Mouse (Mus musculus): ENCODE results near the gene Fancg. TPM values are rescaled to one million over a fixed set of nuclear protein-coding genes. Genes with fewer than 3 reads are reported as not detected.
A peak's percentile ranks its signal among the peaks of the same experiment; 100 is the strongest.

The Fancg gene
- polyA plus RNA-seq, 1 experiment from 2014 or later, result 22.8 TPM

GRCm38 (mm10) chr4:43031237-43031995, 21.1 kb upstream of the Fancg start, which contains the start of gene Stoml2:
Stoml2 (minus strand) TSS chr4:43031710.
- H3K4me3 ChIP-seq (replicated peaks), result peak within 1 kb of the TSS; percentile 88
- no peaks in the 10 kb centered on the region for H3K9me3 ChIP-seq (replicated peaks)
- H3K9ac ChIP-seq (replicated peaks), result peak within 1 kb of the TSS; percentile 89
- H3K27ac ChIP-seq (replicated peaks), result peak within 1 kb of the TSS; percentile 93
- ATAC-seq (ENCODE audit: low FRiP score), result peak; percentile 95
- H3K27me3 ChIP-seq (replicated peaks), result no peaks in the 10 kb centered on the region
- WGBS, result under 1% methylated on average over 38 of the region's 38 CpGs
- peaks cover 25% of the 10 kb centered on the region for H3K4me1 ChIP-seq
- peaks cover 61% of the 10 kb centered on the region for H3K36me3 ChIP-seq
- peak within 1 kb of the TSS; percentile 83 for H3K4me2 ChIP-seq

- H3K4me3 ChIP-seq (replicated peaks), result peak overlapping the region; percentile 88
- peaks cover 25% of the 10 kb centered on the region for H3K4me1 ChIP-seq
- H3K4me2 ChIP-seq, result peak overlapping the region; percentile 83
- peak overlapping the region; percentile 89 for H3K9ac ChIP-seq (replicated peaks)
- WGBS, result under 1% methylated on average over 28 of the region's 28 CpGs
- H3K36me3 ChIP-seq, result peaks cover 55% of the 10 kb centered on the region
- H3K27me3 ChIP-seq (replicated peaks), result no peaks in the 10 kb centered on the region
- peak overlapping the region; percentile 93 for H3K27ac ChIP-seq (replicated peaks)
- no peaks in the 10 kb centered on the region for H3K9me3 ChIP-seq (replicated peaks)
- peak; percentile 40 for ATAC-seq (ENCODE audit: low FRiP score)
These were observed 20.5 kb upstream of the Fancg start for GRCm38 (mm10) chr4:43030780-43031230.

GRCm38 (mm10) chr4:43030352-43030751, 20.0 kb upstream of the Fancg start:
- peaks cover 25% of the 10 kb centered on the region for H3K4me1 ChIP-seq
- H3K27ac ChIP-seq (replicated peaks), result peak overlapping the region; percentile 93
- ATAC-seq (ENCODE audit: low FRiP score), result no peak
- H3K27me3 ChIP-seq (replicated peaks), result no peaks in the 10 kb centered on the region
- no peaks in the 10 kb centered on the region for H3K9me3 ChIP-seq (replicated peaks)
- H3K4me2 ChIP-seq, result peak overlapping the region; percentile 83
- H3K36me3 ChIP-seq, result peaks cover 51% of the 10 kb centered on the region
- H3K4me3 ChIP-seq (replicated peaks), result peak overlapping the region; percentile 88
- peak overlapping the region; percentile 89 for H3K9ac ChIP-seq (replicated peaks)
- 66% methylated on average over 9 of the region's 9 CpGs for WGBS

- H3K27ac ChIP-seq (replicated peaks), result no peak overlapping the region
- H3K36me3 ChIP-seq, result peaks cover 45% of the 10 kb centered on the region
- no peaks in the 10 kb centered on the region for H3K27me3 ChIP-seq (replicated peaks)
- peaks cover 30% of the 10 kb centered on the region for H3K4me1 ChIP-seq
- no peak for ATAC-seq (ENCODE audit: low FRiP score)
- no peaks in the 10 kb centered on the region for H3K9me3 ChIP-seq (replicated peaks)
- H3K9ac ChIP-seq (replicated peaks), result no peak overlapping the region
- 97% methylated on average over 9 of the region's 9 CpGs for WGBS
- peak overlapping the region; percentile 88; the same call in 1 of the 2 replicates for H3K4me3 ChIP-seq (replicated peaks)
- H3K4me2 ChIP-seq, result peak overlapping the region; percentile 83
These were observed 19.4 kb upstream of the Fancg start for GRCm38 (mm10) chr4:43029749-43030148.

- Histone ChIP-seq H3K4me3 (replicated peaks) (no peak overlapping the region), H3K27me3 (replicated peaks) (no peaks in the 10 kb centered on the region), H3K36me3 (peaks cover 39% of the 10 kb centered on the region), H3K4me2 (no peak overlapping the region), H3K27ac (replicated peaks) (no peak overlapping the region), H3K4me1 (peaks cover 37% of the 10 kb centered on the region), H3K9me3 (replicated peaks) (no peaks in the 10 kb centered on the region), H3K9ac (replicated peaks) (no peak overlapping the region)
- WGBS, result 96% methylated on average over 7 of the region's 7 CpGs
- ATAC-seq (ENCODE audit: low FRiP score), result no peak
These were observed 18.8 kb upstream of the Fancg start for GRCm38 (mm10) chr4:43029121-43029520.

GRCm38 (mm10) chr4:43025084-43025960, 15.0 kb upstream of the Fancg start, which contains the start of gene Pigo:
Pigo (minus strand) TSS chr4:43025819.
- no peaks in the 10 kb centered on the region for H3K27me3 ChIP-seq (replicated peaks)
- peak within 1 kb of the TSS; percentile 75 for H3K4me2 ChIP-seq
- peak; percentile 92 for ATAC-seq (ENCODE audit: low FRiP score)
- H3K9ac ChIP-seq (replicated peaks), result peak within 1 kb of the TSS; percentile 66
- H3K36me3 ChIP-seq, result peaks cover 57% of the 10 kb centered on the region
- H3K9me3 ChIP-seq (replicated peaks), result no peaks in the 10 kb centered on the region
- H3K4me1 ChIP-seq, result peaks cover 32% of the 10 kb centered on the region
- 7% methylated on average over 42 of the region's 42 CpGs for WGBS
- peak within 1 kb of the TSS; percentile 68 for H3K4me3 ChIP-seq (replicated peaks)
- peak within 1 kb of the TSS; percentile 92 for H3K27ac ChIP-seq (replicated peaks)

GRCm38 (mm10) chr4:43024673-43025072, 14.4 kb upstream of the Fancg start:
- H3K4me2 ChIP-seq, result peak overlapping the region; percentile 75
- no peaks in the 10 kb centered on the region for H3K9me3 ChIP-seq (replicated peaks)
- H3K36me3 ChIP-seq, result peaks cover 63% of the 10 kb centered on the region
- H3K4me3 ChIP-seq (replicated peaks), result peak overlapping the region; percentile 68
- peak overlapping the region; percentile 66 for H3K9ac ChIP-seq (replicated peaks)
- WGBS, result 81% methylated on average over 14 of the region's 14 CpGs
- peak overlapping the region; percentile 92 for H3K27ac ChIP-seq (replicated peaks)
- peaks cover 25% of the 10 kb centered on the region for H3K4me1 ChIP-seq
- ATAC-seq (ENCODE audit: low FRiP score), result no peak
- H3K27me3 ChIP-seq (replicated peaks), result no peaks in the 10 kb centered on the region

- Histone ChIP-seq H3K27ac (replicated peaks) (no peak overlapping the region), H3K9ac (replicated peaks) (no peak overlapping the region), H3K36me3 (peaks cover 67% of the 10 kb centered on the region), H3K27me3 (replicated peaks) (no peaks in the 10 kb centered on the region), H3K4me1 (peaks cover 22% of the 10 kb centered on the region), H3K4me2 (no peak overlapping the region), H3K4me3 (replicated peaks) (no peak overlapping the region), H3K9me3 (replicated peaks) (no peaks in the 10 kb centered on the region)
- no peak for ATAC-seq (ENCODE audit: low FRiP score)
- WGBS, result 69% methylated on average over 17 of the region's 17 CpGs
These were observed 11.0 kb upstream of the Fancg start for GRCm38 (mm10) chr4:43021341-43021740.

GRCm38 (mm10) chr4:43020876-43021275, 10.6 kb upstream of the Fancg start:
- Histone ChIP-seq H3K9ac (replicated peaks) (no peak overlapping the region), H3K4me3 (replicated peaks) (no peak overlapping the region), H3K27ac (replicated peaks) (no peak overlapping the region), H3K4me2 (no peak overlapping the region), H3K9me3 (replicated peaks) (no peaks in the 10 kb centered on the region), H3K27me3 (replicated peaks) (no peaks in the 10 kb centered on the region), H3K36me3 (peaks cover 67% of the 10 kb centered on the region), H3K4me1 (peaks cover 22% of the 10 kb centered on the region)
- no peak for ATAC-seq (ENCODE audit: low FRiP score)
- WGBS, result 89% methylated on average over 16 of the region's 16 CpGs

GRCm38 (mm10) chr4:43019641-43020465, 9.5 kb upstream of the Fancg start:
- no peak for ATAC-seq (ENCODE audit: low FRiP score)
- no peaks in the 10 kb centered on the region for H3K27me3 ChIP-seq (replicated peaks)
- H3K4me2 ChIP-seq, result no peak overlapping the region
- H3K9me3 ChIP-seq (replicated peaks), result no peaks in the 10 kb centered on the region
- H3K27ac ChIP-seq (replicated peaks), result no peak overlapping the region
- H3K4me1 ChIP-seq, result peaks cover 18% of the 10 kb centered on the region
- peaks cover 67% of the 10 kb centered on the region for H3K36me3 ChIP-seq
- 95% methylated on average over 23 of the region's 23 CpGs for WGBS
- no peak overlapping the region for H3K9ac ChIP-seq (replicated peaks)
- H3K4me3 ChIP-seq (replicated peaks), result no peak overlapping the region

GRCm38 (mm10) chr4:43019176-43019575, 8.9 kb upstream of the Fancg start:
- H3K4me2 ChIP-seq, result no peak overlapping the region
- no peak overlapping the region for H3K9ac ChIP-seq (replicated peaks)
- WGBS, result 93% methylated on average over 10 of the region's 10 CpGs
- no peaks in the 10 kb centered on the region for H3K9me3 ChIP-seq (replicated peaks)
- no peak for ATAC-seq (ENCODE audit: low FRiP score)
- H3K4me3 ChIP-seq (replicated peaks), result no peak overlapping the region
- H3K27me3 ChIP-seq (replicated peaks), result no peaks in the 10 kb centered on the region
- H3K36me3 ChIP-seq, result peaks cover 67% of the 10 kb centered on the region
- H3K27ac ChIP-seq (replicated peaks), result no peak overlapping the region
- H3K4me1 ChIP-seq, result peaks cover 11% of the 10 kb centered on the region

Measured in neural tube, embryonic 15.5 days (tissue).